Mouse (Mus musculus) splenic B cell, adult 2 months (primary cell): ENCODE measurements at regions not wholly inside any gene's neighbourhood (a gene's known extent, or its start where the extent isn't known, plus 50 kb on each side); places are given as distances from the start of the nearest gene placed in this dataset.

Source experiments
- DNase-seq: peaks from one replicate; pipeline ENCODE4 v3.0.0-alpha.2; 2011; ENCODE audit warnings: low read depth, low spot score
- H3K27me3 ChIP-seq: 2 replicates; pipeline ENCODE4 v1.6.1; 2012; ENCODE audit warnings: mild to moderate bottlenecking, low read length, moderate library complexity, mixed read lengths; ENCODE audit not compliant: control insufficient read depth, poor library complexity, insufficient read depth, severe bottlenecking
- H3K36me3 ChIP-seq: 2 replicates; pipeline ENCODE4 v1.6.1; 2012; ENCODE audit warnings: mild to moderate bottlenecking, low read length, moderate library complexity, mixed read lengths; ENCODE audit not compliant: control insufficient read depth, poor library complexity, insufficient read depth, severe bottlenecking

DNA sequence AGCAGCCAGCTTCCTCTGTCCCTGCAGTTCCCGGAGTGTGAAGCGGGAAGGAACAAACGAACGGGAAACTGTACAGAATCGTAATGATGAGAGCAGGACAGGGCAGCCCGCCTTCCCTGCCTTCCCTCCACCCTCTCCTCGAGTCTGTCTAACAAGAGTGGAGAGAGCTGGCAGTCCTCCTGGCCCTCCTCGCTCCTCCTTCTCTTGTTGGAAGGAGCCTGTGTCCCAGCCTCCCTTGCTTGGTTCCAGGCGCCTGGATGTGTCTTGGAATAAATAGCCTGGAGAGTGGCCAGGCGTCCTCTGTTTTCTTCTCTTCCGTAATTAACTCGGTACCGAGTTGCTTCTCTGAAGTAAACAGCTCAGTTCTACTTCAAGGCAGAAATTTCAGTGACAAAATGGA is 268.3 kb downstream of the Cdh26 start:
- no peaks in the 10 kb centered on the region for H3K27me3 ChIP-seq
- DNase-seq: no peak
- no peaks in the 10 kb centered on the region for H3K36me3 ChIP-seq

DNA sequence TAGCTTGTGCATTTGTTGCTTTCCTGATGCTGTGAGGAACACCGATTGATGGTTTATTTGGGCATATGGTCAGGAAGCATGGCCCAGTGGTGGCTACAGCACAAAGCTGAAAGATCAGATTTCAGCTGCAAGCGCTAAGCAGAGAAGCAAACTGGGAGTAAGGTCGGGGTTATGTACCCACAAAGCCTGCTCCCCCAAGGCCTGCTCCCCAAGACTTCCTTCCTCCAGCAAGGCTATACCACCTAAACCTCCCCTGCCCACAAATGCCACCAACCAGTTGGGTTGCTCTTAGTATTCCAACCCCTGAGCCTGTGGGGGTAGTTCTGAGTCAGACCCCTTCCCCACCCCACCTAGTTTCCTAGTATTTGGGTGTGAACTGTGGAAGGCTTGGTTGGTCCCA is 270.5 kb downstream of the Cdh26 start:
- no peak for DNase-seq
- no peaks in the 10 kb centered on the region for H3K36me3 ChIP-seq

DNA sequence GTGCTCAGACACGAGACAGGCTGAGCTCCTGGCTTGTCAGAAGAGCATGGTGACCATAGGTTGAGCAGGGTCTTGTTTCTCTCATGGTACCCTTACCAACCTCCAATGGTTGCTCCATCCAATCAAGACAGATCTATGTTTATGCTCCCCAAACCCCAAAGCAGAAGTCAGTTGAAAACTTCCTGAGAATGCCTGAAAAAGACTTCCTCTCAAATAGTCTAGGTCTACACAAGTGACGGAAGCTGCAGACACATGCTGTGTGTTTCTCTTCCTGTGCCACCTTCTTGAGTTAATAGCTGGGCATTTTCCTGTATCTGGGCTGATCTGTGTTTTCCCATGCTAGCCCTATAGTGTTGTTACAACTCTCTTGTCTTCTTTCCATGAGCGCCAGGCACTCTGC is 274.2 kb downstream of the Cdh26 start:
- Histone ChIP-seq H3K36me3 (no peaks in the 10 kb centered on the region), H3K27me3 (no peaks in the 10 kb centered on the region)
- DNase-seq: no peak

More for the DNA sequence above, 270.5 kb downstream of the Cdh26 start:
- no peaks in the 10 kb centered on the region for H3K27me3 ChIP-seq

DNA sequence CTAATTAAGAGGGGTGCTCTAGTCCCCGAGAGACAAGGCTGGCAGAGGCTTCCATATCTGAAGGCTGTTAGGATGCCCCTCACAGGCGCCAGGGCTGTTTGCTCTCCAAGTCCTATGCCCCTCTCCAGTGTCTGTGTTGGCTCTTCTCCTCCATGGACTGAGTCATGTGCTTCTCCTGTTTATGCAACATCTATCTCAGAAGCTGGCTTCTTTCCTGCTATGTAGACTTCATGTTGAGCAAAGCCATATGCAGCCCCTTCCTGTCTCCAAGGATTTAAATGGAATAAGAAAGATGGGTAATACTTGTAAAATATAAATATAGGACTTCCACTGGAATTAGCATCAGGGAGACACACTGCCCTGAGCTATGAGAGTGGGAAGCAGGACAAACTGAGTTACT is 278.3 kb downstream of the Cdh26 start:
- no peak for DNase-seq
- Histone ChIP-seq H3K36me3 (no peaks in the 10 kb centered on the region), H3K27me3 (no peaks in the 10 kb centered on the region)

DNA sequence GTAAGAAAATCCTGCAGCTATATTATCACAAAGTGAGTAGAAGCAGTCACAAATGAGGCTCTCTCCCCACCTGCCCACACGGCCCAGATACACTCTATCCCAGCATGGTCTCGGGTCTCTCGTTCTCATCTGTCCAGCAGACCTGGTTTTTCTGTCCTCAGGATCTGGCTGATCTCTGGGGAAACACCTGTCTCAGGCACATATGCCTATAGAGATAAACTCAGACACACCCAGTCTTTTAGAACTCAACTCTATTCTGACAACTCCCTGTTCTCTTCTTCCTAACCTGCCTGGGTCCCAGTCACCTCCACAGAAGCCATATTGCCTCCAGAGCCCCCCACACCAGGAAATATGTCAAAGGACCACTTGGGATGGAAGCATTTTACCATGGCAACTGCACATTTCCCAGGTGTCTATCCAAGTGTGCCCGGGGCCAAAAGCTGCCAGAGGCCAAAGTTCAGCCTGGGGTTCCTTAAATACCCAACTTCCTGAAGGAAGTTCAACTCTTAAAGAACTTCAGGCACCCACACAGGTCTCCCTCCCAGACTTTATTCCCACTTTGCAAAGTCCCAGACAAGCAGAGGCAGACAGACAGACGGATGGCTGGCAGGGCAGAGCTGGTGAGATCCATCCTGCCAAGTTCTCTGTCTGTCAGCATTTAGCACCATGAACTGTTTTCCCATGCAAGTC is 279.0 kb downstream of the Cdh26 start:
- no peak for DNase-seq
- H3K36me3 ChIP-seq: no peaks in the 10 kb centered on the region
- no peaks in the 10 kb centered on the region for H3K27me3 ChIP-seq

DNA sequence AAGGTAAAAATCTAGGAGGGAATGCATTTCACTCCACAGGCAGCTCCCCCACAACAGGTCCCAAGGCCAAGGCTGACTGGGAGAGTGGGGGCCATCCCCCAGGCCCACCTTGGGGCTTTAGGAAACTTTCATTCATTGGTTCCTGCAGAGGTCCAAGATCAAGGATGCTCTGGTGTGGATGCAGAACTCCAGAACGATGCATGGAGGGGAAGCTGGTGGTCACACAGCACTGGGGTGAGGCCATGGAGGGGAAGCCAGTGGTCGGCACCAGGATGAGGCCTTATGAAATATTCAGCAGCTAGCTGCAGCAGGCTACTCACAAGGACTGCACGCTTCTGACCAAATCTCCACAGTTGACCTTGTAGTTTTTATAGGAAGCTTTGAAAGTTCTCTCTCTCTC is 279.7 kb downstream of the Cdh26 start:
- no peaks in the 10 kb centered on the region for H3K36me3 ChIP-seq
- H3K27me3 ChIP-seq: no peaks in the 10 kb centered on the region
- DNase-seq: no peak

DNA sequence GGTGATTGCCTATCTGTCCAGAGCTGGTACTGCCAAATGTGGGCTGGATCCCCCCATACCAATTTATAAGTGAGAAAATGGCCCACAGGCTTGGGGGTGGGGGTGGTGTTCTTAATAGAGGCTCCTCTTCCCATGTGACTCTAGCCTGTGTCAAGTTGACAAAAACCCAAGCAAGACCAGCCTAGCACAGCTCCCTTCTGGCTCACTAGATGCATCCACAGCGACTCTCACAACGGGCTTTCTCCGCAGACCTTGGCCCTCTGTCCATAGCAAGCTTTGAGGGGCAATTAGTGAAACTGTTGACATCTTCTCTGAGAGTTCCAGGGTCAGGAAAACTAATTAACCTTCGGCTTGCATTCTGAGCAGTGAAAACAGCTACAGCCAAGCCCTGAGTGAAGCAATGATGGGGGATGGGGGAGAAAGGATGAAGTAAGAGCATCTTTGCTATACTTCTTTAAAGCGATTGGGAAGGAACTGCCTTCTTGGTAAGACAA is 281.3 kb downstream of the Cdh26 start:
- no peaks in the 10 kb centered on the region for H3K27me3 ChIP-seq
- no peak for DNase-seq
- H3K36me3 ChIP-seq: no peaks in the 10 kb centered on the region

DNA sequence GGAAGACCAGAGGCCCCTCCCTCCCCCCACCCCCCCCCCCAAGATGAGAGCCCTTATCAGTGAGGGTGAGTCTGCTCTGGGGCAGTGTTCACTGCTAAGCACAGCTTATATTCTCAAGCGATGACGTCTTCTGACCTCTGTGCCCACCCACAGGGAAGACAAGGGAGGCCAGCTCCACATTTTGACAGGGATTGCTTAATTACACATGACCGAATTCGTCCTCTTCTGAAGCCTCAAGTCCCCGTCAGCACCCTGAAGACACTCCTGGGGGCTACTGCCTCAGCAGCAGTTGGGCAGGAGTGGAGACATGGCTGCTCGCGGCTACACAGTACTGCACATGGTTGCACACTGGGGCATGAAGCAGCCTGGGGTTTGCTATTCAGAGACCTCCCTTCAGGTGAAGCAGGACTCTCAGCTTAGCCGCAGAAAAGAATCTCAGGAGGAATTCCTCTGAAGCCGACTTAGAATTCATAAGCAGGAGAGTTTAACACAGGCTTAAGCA is 282.1 kb downstream of the Cdh26 start:
- no peaks in the 10 kb centered on the region for H3K36me3 ChIP-seq
- H3K27me3 ChIP-seq: no peaks in the 10 kb centered on the region
- DNase-seq: no peak

DNA sequence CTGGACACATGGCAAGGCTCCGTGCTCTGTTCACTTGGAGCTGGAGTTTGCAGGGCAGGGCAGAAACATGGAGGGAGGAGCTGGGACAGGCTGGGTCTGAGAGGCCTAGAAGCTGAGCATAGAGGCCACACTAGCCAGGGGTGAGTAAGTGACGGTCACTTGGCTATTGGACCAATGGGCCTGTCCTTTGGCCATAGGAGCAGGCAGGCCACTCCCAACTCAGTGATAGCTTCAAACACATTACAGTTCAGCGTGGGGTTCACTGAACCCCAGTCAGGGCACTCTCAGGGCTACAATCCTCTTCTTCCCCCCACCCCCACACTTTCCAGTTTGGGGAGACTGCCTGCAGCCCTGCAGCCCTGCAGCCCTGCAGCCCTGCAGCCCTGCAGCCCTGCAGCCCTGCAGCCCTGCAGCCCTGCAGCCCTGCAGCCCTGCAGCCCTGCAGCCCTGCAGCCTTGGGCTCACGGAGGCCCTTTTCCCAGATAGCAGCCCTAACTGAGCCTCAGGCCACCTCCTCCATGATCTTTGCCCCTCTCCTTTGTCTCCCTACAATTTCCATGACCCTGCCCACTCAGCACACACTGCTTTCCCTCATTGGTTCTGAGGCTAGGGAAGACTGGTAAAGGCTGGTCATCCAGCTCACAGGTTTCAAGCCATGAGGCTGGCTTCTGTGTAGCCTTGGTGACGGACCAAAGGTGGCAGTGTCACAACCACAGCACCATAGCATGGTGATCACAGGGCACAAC is 285.3 kb downstream of the Cdh26 start:
- H3K36me3 ChIP-seq: no peaks in the 10 kb centered on the region
- no peak for DNase-seq
- H3K27me3 ChIP-seq: no peaks in the 10 kb centered on the region

DNA sequence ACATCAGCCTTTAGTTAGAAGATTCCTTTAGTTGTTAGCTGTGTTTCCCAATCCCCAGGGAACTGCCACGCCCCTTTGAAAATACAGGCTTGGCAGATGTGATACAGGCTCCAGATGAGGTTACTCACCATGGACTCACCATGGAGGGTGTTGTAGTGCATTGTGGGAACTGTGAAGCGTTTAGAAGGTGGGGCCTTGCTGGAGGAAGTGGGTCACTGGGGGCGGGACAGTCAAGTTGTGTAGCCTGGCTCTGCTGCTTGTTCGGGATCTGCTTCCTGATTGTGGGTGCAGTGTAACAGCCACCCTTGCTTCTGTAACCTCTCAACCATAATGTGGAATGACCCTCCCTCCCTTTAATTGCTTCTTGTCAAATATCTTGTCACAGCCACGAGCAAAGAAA is 287.7 kb downstream of the Cdh26 start:
- H3K27me3 ChIP-seq: no peaks in the 10 kb centered on the region
- DNase-seq: no peak

DNA sequence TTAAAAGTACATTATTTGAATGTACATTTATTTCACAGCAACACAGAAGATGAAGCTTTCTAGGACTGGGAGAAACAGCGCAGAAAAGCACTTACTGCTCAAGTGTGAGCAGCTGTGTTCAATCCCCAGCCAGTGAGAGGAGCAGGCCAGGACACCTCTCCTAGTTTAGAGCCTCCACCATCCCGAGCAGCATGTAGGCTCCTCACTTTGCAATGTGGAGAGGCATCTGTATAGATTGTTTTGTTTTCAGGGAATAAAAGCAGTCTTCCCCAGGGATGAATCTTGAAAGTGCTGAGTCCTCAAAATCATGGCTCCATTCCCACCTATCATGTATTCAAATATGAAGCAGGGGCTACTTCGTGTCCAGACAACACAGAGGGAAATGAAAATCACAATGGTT is 293.1 kb downstream of the Cdh26 start:
- H3K27me3 ChIP-seq: no peaks in the 10 kb centered on the region
- H3K36me3 ChIP-seq: no peaks in the 10 kb centered on the region
- no peak for DNase-seq

More for the DNA sequence above, 287.7 kb downstream of the Cdh26 start:
- H3K36me3 ChIP-seq: no peaks in the 10 kb centered on the region

DNA sequence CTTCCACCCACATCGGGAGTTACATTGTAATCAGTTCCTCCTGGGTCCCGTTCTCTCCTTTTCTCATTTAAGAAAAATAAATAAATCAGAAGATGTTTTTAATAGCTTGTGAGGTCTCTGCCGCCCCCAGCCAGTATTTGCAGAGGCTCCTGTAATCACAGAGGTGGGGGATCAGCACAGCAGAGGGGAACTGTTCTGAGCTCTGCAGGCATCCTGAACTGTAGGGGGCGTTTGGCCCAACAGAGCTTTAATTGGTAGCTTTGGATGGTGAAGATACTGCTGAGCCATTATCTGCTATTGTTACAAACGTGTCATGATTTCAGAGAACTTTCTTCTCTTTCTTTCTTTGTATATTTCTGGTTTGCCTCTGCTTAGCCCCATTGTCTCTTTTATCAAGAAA is 293.9 kb downstream of the Cdh26 start:
- Histone ChIP-seq H3K27me3 (no peaks in the 10 kb centered on the region), H3K36me3 (no peaks in the 10 kb centered on the region)

DNA sequence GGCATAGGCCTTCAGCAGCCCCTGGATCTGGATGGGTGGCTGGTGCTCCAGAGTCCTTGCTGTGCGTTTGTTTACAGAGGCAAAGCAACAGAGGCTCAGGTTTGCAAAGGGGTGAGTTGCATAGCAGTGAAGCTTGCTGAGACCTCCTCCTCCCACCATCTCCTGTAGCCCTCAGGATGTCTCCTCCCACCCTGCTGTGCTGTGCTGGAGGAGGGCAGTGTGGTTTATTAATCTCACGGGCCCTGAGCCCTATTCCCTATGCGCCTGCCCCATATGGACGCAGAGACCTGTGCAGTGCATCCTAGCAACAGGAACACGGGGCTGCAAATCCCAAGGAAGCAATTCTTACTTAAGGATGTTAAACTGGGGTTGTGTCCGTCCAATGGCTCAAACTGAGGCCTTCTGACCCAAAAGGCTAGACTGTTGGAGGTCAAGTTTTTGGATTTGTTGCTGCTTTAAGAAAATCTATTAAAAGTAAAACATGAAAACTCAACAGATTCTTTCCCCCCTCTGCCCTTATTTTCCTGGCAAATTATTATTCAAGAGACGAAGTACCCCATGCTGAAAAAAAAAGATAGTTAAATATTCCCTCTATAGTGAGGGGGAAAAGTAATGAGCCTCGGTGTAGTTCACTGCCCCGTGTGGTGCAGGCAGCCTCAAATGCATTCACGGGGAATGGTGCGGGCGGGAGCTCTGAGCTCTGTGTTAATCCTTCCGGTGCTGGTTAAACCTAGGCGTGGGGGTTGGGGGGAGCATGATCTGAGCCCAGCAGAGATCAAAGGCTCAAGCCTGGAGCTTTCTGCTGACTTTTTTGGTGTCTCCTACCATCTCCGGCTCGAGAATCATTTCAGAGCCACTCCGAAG is 297.8 kb downstream of the Cdh26 start:
- Histone ChIP-seq H3K36me3 (no peaks in the 10 kb centered on the region), H3K27me3 (no peaks in the 10 kb centered on the region)
- DNase-seq: no peak

More for the DNA sequence above, 293.9 kb downstream of the Cdh26 start:
- DNase-seq: no peak

DNA sequence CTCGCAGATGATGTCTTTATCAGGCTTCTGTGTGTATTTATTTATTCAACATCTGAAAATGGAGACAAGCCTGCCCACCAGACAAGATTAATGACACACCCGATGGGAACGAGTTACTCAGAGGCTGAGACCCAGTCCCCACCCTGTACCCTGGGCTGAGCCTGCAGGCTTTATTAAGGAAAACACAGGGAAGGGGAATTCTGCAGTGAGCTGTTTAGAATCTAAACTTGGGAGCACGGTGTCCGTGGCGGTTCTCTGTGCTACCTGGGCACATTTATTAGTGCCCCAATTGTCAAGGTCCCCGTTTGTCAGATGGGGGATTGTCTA is 298.4 kb downstream of the Cdh26 start:
- no peak for DNase-seq
- Histone ChIP-seq H3K36me3 (no peaks in the 10 kb centered on the region), H3K27me3 (no peaks in the 10 kb centered on the region)

DNA sequence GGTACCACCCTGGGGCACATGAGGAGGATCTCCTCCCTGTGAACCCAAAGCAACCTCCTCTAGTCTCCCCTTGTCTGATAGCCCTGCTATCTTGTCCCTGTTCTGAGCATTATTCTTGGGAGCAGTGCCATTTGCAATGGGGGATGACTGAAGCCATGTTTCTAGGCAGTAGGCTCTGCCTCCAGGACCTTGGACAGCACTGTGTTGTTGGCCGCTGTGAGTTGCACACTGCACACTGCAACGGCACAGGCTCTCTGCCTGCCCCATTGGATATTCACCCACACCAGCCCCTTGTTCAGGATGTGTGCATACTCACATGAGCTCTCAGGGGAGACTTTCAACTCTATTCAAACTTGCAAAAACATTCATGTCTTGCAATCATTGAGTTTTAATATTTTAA is 304.8 kb downstream of the Cdh26 start:
- H3K36me3 ChIP-seq: no peaks in the 10 kb centered on the region
- no peak for DNase-seq
- H3K27me3 ChIP-seq: no peaks in the 10 kb centered on the region
